In genomic region chr3:101570747-101571514, GRCm38 (mm10) we compare ENCODE assay signal across 11 mouse cellular contexts. TPM values are rescaled to one million over a fixed set of nuclear protein-coding genes. Genes with fewer than 3 reads are reported as not detected.
DNase-seq lines count a peak whose midpoint lies in the region; ATAC-seq and TF ChIP-seq lines count a peak whose summit lies in the region.
"Had no signal": no experiment of that assay in that cellular context is flagged by ENCODE, and none has a peak within 500 bp of the region (broad histone marks: within the 10 kb centered on the region; RNA-seq: fewer than 3 reads in every experiment).

No protein-coding gene starts in this region.

- H3K4me3 ChIP-seq in midbrain, embryonic 12.5 days: no peak overlapping the region
- no peak overlapping the region for H3K4me3 ChIP-seq in midbrain, embryonic 16.5 days (ENCODE audit: low read depth, low read length)
- H3K4me3 ChIP-seq: liver, embryonic 15.5 days had no signal

- H3K27me3 ChIP-seq in midbrain, embryonic 12.5 days: peaks cover 28% of the 10 kb centered on the region
- H3K27me3 ChIP-seq in midbrain, embryonic 16.5 days (ENCODE audit: control insufficient read depth, insufficient read depth, low read depth, low read length): no peaks in the 10 kb centered on the region
- H3K27me3 ChIP-seq in Patski: no peaks in the 10 kb centered on the region
- H3K27me3 ChIP-seq: liver, embryonic 15.5 days had no signal

- no peak for TF ChIP-seq CTCF in Patski (IDR thresholded peaks at IDR 0.05)

- 0 out of 2 replicates have a peak overlapping the region, but pooled peaks have one; percentile 5 for H3K4me2 ChIP-seq in midbrain, embryonic 12.5 days (replicated peaks)
- no peak overlapping the region for H3K4me2 ChIP-seq in midbrain, embryonic 16.5 days (ENCODE audit: low read length)
- H3K4me2 ChIP-seq: liver, embryonic 15.5 days had no signal

- WGBS in midbrain, embryonic 12.5 days: 79% methylated on average over 6 of the region's 6 CpGs
- 81% methylated on average over 6 of the region's 6 CpGs for WGBS in midbrain, embryonic 16.5 days

- no peak; the same call in 1 of the 2 replicates for ATAC-seq in midbrain, embryonic 12.5 days (ENCODE audit: low FRiP score, low read depth)
- ATAC-seq in midbrain, embryonic 16.5 days: no peak
- ATAC-seq in Patski: peak; percentile 12

- peak overlapping the region; percentile 60; the same call in 1 of the 2 replicates for H3K27ac ChIP-seq in midbrain, embryonic 12.5 days (replicated peaks)
- no peak overlapping the region for H3K27ac ChIP-seq in midbrain, embryonic 16.5 days (ENCODE audit: low read length)
- H3K27ac ChIP-seq: liver, embryonic 15.5 days had no signal

- in situ Hi-C loops in Patski (cut with MboI; ENCODE audit: low pct_unique_long_range_greater_than_20kb): loop anchor here (5.0 to 10.0 kb wide), 2 partner anchors 54 to 234 kb away; no protein-coding TSS in a partner anchor

- CTCF ChIA-PET in Patski (lab: Charles Lee): interaction anchor here (0.8 to 14.3 kb wide), 10 partner anchors 9 to 77 kb away, joined by 3 to 220 read pairs (median 3); no protein-coding TSS in a partner anchor

- H3K36me3 ChIP-seq in midbrain, embryonic 12.5 days: peaks cover 12% of the 10 kb centered on the region
- peaks cover 7% of the 10 kb centered on the region for H3K36me3 ChIP-seq in midbrain, embryonic 16.5 days (ENCODE audit: control insufficient read depth, insufficient read depth, low read length)

- H3K9me3 ChIP-seq in midbrain, embryonic 12.5 days: peaks cover 6% of the 10 kb centered on the region; the same call in 1 of the 2 replicates
- no peaks in the 10 kb centered on the region for H3K9me3 ChIP-seq in midbrain, embryonic 16.5 days (replicated peaks; ENCODE audit: control insufficient read depth, low read length, poor library complexity, severe bottlenecking)
- H3K9me3 ChIP-seq: liver, embryonic 15.5 days had no signal

- H3K4me1 ChIP-seq in midbrain, embryonic 12.5 days: peaks cover 18% of the 10 kb centered on the region
- 0 out of 2 replicates have a peak, but pooled peaks cover 2% of the 10 kb centered on the region for H3K4me1 ChIP-seq in midbrain, embryonic 16.5 days (ENCODE audit: control insufficient read depth, insufficient read depth, low read length)

- no peak overlapping the region for H3K9ac ChIP-seq in midbrain, embryonic 12.5 days (replicated peaks)
- H3K9ac ChIP-seq in midbrain, embryonic 16.5 days (ENCODE audit: low read depth, low read length): no peak overlapping the region
- H3K9ac ChIP-seq: liver, embryonic 15.5 days had no signal

- POLR2A ChIA-PET in Patski (lab: Charles Lee): interaction anchor here (1.2 to 12.4 kb wide), 8 partner anchors 8 to 67 kb away, joined by 4 to 148 read pairs (median 6); no protein-coding TSS in a partner anchor

- DNase-seq in Patski (ENCODE audit: low read depth, low spot score): peak; percentile 91
- DNase-seq in induced T-regulatory cell, adult 2 months (ENCODE audit: low read depth): peak; percentile 90
- DNase-seq in telencephalon, adult 2 months (ENCODE audit: low read depth, low spot score): peak; percentile 31
- DNase-seq in right cerebral cortex, postnatal 14 days: no peak
- DNase-seq in cerebellum, postnatal 4 days (ENCODE audit: low spot score in 2 of 2): no peak
- no peak for DNase-seq in left cerebral cortex, adult 18-20 months (ENCODE audit: low spot score in 2 of 2)
- DNase-seq: cerebellum, adult 9-11 months; heart, postnatal 10 days had no signal

RNA-seq across cellular contexts. Expression of gene Atp1a1, which starts 33.6 kb away (rescaled TPM):
- 46.3 and 50.9 TPM in 2 replicates for polyA plus RNA-seq in midbrain, embryonic 12.5 days (2016; fragmentation: Nextera tagmentation; extraction: Ambion mirVana)
- 58.4 and 61.3 TPM in 2 replicates for polyA plus RNA-seq in midbrain, embryonic 16.5 days (2015; fragmentation: Nextera tagmentation; extraction: Ambion mirVana)
- polyA plus RNA-seq in Patski (2021): 3,406 TPM
- 1,000 to 10,000 TPM; 1,009 to 1,025 TPM for total RNA-seq in left cerebral cortex, adult 18-20 months (2021)

Comparison
In these comparisons a context has a peak if more than half of its experiments do, and no peak if none do; other contexts are left out.
1. DNase-seq: peak in Patski (single experiment), induced T-regulatory cell, adult 2 months (single experiment) and telencephalon, adult 2 months (single experiment); none in right cerebral cortex, postnatal 14 days (single experiment), cerebellum, postnatal 4 days (0 of 2) and left cerebral cortex, adult 18-20 months (0 of 2).
2. RNA of gene Atp1a1, which starts 33.6 kb away (polyA plus RNA-seq): 3,406 TPM in Patski (single experiment); 58.4 to 61.3 TPM in midbrain, embryonic 16.5 days and 46.3 to 50.9 TPM in midbrain, embryonic 12.5 days; every median in the first group is over 10 times any median in the second.